Mouse (Mus musculus) CH12.LX (cell line): ENCODE results near the gene Spen.

Experiments
- CTCF ChIP-seq, 2 experiments: IDR thresholded peaks in 1 of 2; conservative IDR thresholded peaks in 1 of 2; 2 replicates each; pipeline ENCODE4 v1.5.1; 2011 to 2012; ENCODE audit warnings: low read depth in 2 of 2, low read length in 2 of 2, improper control_type of control experiment in 1 of 2, inconsistent platforms in 1 of 2, mild to moderate bottlenecking in 1 of 2, moderate library complexity in 1 of 2
- E2F4 ChIP-seq: IDR thresholded peaks from 2 replicates; pipeline ENCODE4 v1.6.1; 2011; ENCODE audit warnings: low read depth, low read length, improper control_type of control experiment; ENCODE audit not compliant: insufficient replicate concordance
- ELF1 ChIP-seq: IDR thresholded peaks from 2 replicates; pipeline ENCODE4 v1.6.1; 2014; ENCODE audit warnings: low read depth, mild to moderate bottlenecking, inconsistent platforms, low read length, improper control_type of control experiment
- POLR2A ChIP-seq: IDR thresholded peaks from 2 replicates; pipeline ENCODE4 v1.6.1; 2011; ENCODE audit warnings: low read depth, mild to moderate bottlenecking, improper control_type of control experiment, low read length

- TF ChIP-seq CTCF (conservative IDR thresholded peaks at IDR 0.05 in 1 of 2, IDR thresholded peaks at IDR 0.05 in 1 of 2; ENCODE audit: low read depth in 2 of 2, low read length in 2 of 2) (no peak), ELF1 (no peak), E2F4 (no peak), POLR2A (no peak)
These were observed 105.2 kb downstream of the Spen start for GRCm38 (mm10) chr4:141433191-141433590.
